Mouse (Mus musculus): ENCODE data around the gene Serhl. TPM values are rescaled to one million over a fixed set of nuclear protein-coding genes. Genes with fewer than 3 reads are reported as not detected.
"Not testable (repeated sequence)": the region's sequence is repeated elsewhere in the genome, so short reads cannot be mapped to it uniquely, and the experiment has no call there.

The Serhl gene
- polyA plus RNA-seq (2015; fragmentation: Nextera tagmentation; extraction: Ambion mirVana), result 30.8 and 32.4 TPM in 2 replicates

DNA sequence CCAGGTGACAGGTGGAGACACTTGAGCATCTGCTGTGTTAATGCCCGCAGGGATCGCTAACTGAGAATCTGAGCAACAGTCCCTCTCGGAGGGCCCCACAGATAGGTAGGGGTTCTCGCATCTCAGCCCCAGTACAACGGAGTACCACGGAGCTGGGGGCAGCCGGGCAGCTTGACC lies at the start of gene Serhl:
Gene Serhl (plus strand): TSS at position 78 of the 177 bp plus-strand sequence.
- Histone ChIP-seq H3K27me3 (peaks cover 46% of the 10 kb centered on the region), H3K36me3 (no peaks in the 10 kb centered on the region), H3K4me1 (replicated peaks) (peaks cover 23% of the 10 kb centered on the region), H3K9ac (0 out of 2 replicates have a peak within 1 kb of the TSS, but pooled peaks have one; percentile 49), H3K4me3 (no peak within 1 kb of the TSS; the same call in 1 of the 2 replicates), H3K9me3 (no peaks in the 10 kb centered on the region), H3K4me2 (peak within 1 kb of the TSS; percentile 39), H3K27ac (peak within 1 kb of the TSS; percentile 2; the same call in 1 of the 2 replicates)
- no peak for ATAC-seq (ENCODE audit: low FRiP score)
- WGBS, result 15% methylated on average over 7 of the region's 7 CpGs

DNA sequence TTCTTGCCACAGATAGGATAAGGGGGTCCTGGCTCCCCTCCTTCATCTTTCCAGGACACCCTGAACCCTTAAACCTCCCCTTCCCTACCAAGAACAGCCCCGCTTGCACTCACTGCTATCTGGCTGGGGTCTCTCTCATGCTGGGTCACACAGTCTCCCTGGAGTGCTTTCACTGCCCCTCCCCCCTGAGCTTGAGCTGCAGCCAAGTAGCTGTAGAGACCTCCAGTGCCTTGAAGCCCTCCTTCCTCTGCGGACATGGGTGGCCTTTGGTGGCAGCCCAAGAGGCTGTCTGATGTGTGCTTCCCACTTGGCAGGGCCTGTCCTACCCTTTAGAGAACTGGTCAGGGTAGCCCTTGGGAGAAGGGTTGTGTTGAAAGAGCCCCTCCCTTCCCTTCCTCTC lies 49.1 kb upstream of the Serhl start:
- H3K4me2 ChIP-seq, result no peak overlapping the region
- H3K36me3 ChIP-seq, result no peaks in the 10 kb centered on the region
- peaks cover 58% of the 10 kb centered on the region for H3K4me1 ChIP-seq (replicated peaks)
- no peak overlapping the region for H3K9ac ChIP-seq
- 33% methylated on average over 2 of the region's 2 CpGs for WGBS
- no peak overlapping the region for H3K27ac ChIP-seq
- no peak overlapping the region for H3K4me3 ChIP-seq
- peaks cover 28% of the 10 kb centered on the region for H3K27me3 ChIP-seq
- no peak for ATAC-seq (ENCODE audit: low FRiP score)
- H3K9me3 ChIP-seq, result no peaks in the 10 kb centered on the region

DNA sequence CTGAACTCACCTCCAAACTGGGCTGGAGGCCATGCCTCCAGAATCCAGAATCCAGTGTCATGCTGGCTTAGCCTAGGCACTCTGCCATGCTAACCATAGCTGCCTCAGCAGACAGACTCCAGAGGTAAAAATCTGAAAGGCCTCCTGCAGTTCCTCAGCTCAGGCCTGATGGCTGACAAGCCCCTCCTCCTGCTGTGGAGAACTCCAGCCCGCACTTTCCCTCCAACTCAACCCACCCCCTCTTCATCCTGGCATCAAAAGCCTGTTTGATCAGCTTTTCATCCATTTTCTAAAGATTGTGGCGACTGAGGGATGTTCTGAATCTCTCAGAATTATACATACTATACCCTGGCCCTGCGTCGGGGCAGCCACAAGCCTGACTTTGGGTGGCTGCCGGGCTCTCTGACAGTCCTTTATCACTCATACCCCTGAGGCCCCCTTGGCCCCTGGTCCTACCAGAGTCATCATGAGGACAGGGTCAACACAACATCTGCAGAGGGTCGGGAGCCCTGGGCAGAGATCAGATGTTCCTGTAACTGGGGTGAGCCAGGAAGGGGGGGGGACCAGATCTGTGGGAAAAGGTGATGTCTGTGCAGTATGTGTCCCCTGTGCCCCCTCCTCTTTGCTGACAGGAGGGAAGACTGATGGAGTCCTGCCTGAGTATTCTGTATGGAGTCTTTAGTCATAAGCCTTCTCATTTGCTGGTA lies 46.5 kb upstream of the Serhl start:
- Histone ChIP-seq H3K9ac (peak overlapping the region; percentile 60), H3K4me3 (no peak overlapping the region)
- ATAC-seq (ENCODE audit: low FRiP score), result 0 out of 2 replicates have a peak, but pooled peaks have one; percentile 33

DNA sequence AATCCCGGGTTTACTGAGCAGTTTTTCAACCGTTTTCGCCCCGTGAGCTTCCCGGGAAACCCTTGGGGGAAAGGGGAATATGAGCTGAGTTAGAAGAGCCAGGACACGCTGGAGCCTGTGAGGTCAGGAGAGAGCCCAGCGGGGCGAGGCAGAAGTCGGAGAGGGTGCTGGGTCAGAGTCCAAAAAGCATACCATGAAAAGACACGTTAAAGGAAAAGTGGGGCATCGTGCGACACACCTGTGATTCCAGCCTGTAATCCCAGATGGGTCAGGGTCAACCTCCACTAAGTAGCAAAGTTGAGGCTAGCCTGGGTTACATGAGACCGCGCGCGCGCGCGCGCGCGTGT lies 46.0 kb upstream of the Serhl start:
- Histone ChIP-seq H3K4me3 (no peak overlapping the region), H3K27ac (peak overlapping the region; percentile 50), H3K27me3 (peaks cover 18% of the 10 kb centered on the region), H3K9ac (peak overlapping the region; percentile 60), H3K36me3 (no peaks in the 10 kb centered on the region), H3K9me3 (no peaks in the 10 kb centered on the region), H3K4me2 (peak overlapping the region; percentile 41; the same call in 1 of the 2 replicates), H3K4me1 (replicated peaks) (peaks cover 35% of the 10 kb centered on the region)
- 70% methylated on average over 22 of the region's 22 CpGs for WGBS
- ATAC-seq (ENCODE audit: low FRiP score), result no peak

More for the DNA sequence above, 46.5 kb upstream of the Serhl start:
- peak overlapping the region; percentile 50 for H3K27ac ChIP-seq
- 8% methylated on average over 6 of the region's 6 CpGs for WGBS
- H3K9me3 ChIP-seq, result no peaks in the 10 kb centered on the region
- no peaks in the 10 kb centered on the region for H3K36me3 ChIP-seq
- H3K4me2 ChIP-seq, result peak overlapping the region; percentile 41
- peaks cover 18% of the 10 kb centered on the region for H3K27me3 ChIP-seq
- H3K4me1 ChIP-seq (replicated peaks), result peaks cover 39% of the 10 kb centered on the region

DNA sequence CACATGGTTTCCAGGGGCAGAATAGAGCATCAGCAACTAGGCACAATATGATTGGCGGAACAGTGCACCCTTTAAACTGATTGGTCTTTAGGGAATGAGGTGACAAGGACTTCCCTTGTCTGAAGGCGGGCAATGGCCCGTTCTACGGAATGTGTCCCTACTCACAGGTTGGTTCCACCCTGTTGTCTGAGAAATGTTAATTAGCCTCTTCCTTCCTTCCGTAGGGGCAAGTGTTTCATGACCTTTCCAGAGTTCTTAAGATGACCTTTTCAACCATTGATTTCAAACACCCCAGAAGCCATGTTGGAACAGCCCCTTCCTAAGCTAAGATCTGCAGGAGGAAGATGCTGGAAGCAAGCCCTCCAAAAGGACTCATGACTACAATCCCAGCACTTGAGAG lies 43.7 kb upstream of the Serhl start:
- peaks cover 23% of the 10 kb centered on the region for H3K4me1 ChIP-seq (replicated peaks)
- not testable (repeated sequence) for H3K9me3 ChIP-seq; H3K36me3 ChIP-seq; H3K4me3 ChIP-seq; ATAC-seq (ENCODE audit: low FRiP score); H3K27ac ChIP-seq; H3K4me2 ChIP-seq; H3K9ac ChIP-seq
- peaks cover 15% of the 10 kb centered on the region for H3K27me3 ChIP-seq
- 90% methylated on average over 5 of the region's 5 CpGs for WGBS

DNA sequence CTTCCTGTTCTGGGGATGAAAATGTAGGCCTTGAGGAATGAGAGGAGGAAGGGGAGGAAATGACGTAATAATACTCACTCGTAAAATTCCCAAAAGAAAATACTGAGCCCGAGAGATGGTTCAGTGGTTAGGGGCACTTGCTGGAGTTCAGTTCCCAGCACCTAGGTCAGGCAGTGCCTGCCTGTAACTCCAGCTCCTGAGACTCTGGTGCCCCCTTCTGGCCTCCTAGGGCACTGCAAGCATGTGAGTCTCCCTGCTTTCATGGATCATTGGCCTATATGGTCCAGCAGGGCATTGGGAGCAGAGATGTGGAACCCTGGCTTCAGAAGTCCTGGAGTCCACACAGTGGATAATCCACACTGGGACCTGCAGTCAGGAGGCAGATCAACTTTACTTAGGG lies 43.0 kb upstream of the Serhl start:
- H3K36me3 ChIP-seq, result no peaks in the 10 kb centered on the region
- 98% methylated on average over 3 of the region's 3 CpGs for WGBS

DNA sequence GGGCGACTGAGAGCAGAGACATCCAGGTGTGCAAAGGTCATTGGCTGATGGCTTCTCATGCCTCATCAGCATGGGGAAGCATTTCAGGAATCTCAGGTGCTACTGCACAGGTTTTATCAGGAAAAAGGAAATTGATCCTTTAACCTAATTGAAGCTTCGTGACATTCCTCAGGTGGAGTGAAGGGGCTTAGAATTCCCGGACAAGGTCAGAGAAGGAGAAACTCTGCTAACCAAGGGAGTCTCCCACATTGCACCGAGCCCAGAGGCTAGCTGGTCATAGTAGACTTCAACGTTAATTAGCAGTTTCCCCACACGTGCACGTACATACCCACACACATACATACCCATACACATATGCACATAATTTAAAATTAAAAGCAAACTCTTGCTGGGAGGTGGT lies 42.6 kb upstream of the Serhl start:
- Histone ChIP-seq H3K4me2 (no peak overlapping the region), H3K27ac (no peak overlapping the region), H3K27me3 (peaks cover 16% of the 10 kb centered on the region; the same call in 1 of the 2 replicates), H3K4me3 (no peak overlapping the region), H3K9me3 (no peaks in the 10 kb centered on the region), H3K9ac (no peak overlapping the region), H3K36me3 (no peaks in the 10 kb centered on the region), H3K4me1 (replicated peaks) (peaks cover 23% of the 10 kb centered on the region)
- WGBS, result 93% methylated on average over 7 of the region's 7 CpGs
- no peak for ATAC-seq (ENCODE audit: low FRiP score)

More for the DNA sequence above, 43.0 kb upstream of the Serhl start:
- Histone ChIP-seq H3K9me3 (no peaks in the 10 kb centered on the region), H3K4me2 (no peak overlapping the region), H3K9ac (no peak overlapping the region), H3K4me1 (replicated peaks) (peaks cover 21% of the 10 kb centered on the region), H3K27ac (no peak overlapping the region), H3K4me3 (no peak overlapping the region), H3K27me3 (peaks cover 16% of the 10 kb centered on the region)
- no peak for ATAC-seq (ENCODE audit: low FRiP score)

GRCm38 (mm10) chr15:83052341-83053104 lies 36.8 kb upstream of the Serhl start:
- no peak for ATAC-seq (ENCODE audit: low FRiP score)
- peaks cover 42% of the 10 kb centered on the region for H3K4me1 ChIP-seq (replicated peaks)
- 66% methylated on average over 6 of the region's 6 CpGs for WGBS
- H3K4me2 ChIP-seq, result no peak overlapping the region
- no peak overlapping the region for H3K9ac ChIP-seq
- H3K36me3 ChIP-seq, result no peaks in the 10 kb centered on the region
- peaks cover 12% of the 10 kb centered on the region; the same call in 1 of the 2 replicates for H3K27me3 ChIP-seq
- H3K9me3 ChIP-seq, result no peaks in the 10 kb centered on the region
- H3K27ac ChIP-seq, result no peak overlapping the region
- H3K4me3 ChIP-seq, result no peak overlapping the region

- Histone ChIP-seq H3K9ac (no peak overlapping the region), H3K27ac (no peak overlapping the region)
Measured at GRCm38 (mm10) chr15:83053261-83053660, 36.0 kb upstream of the Serhl start.

DNA sequence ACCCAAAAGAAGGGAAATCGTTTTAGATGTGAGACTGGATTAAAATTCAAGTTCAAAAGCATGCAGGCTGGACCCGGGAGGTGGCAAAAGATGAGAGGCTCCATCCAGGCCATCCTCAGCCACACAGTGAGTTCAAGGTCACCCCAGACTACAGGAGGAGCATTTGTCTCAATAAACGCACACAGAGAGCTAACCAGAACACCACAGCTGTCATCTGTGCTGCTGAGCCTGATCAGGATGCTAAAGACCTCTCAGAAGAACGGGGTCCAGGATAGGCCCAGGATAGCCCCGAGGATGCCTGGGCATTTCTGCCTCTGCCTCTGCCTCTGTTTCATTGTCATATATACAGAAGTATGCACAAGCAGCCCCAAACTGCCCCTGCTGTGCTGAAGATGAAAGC lies 33.7 kb upstream of the Serhl start:
- ATAC-seq (ENCODE audit: low FRiP score), result no peak
- Histone ChIP-seq H3K9ac (no peak overlapping the region), H3K4me1 (replicated peaks) (peaks cover 62% of the 10 kb centered on the region), H3K36me3 (no peaks in the 10 kb centered on the region), H3K27ac (peak overlapping the region; percentile 97), H3K27me3 (peaks cover 9% of the 10 kb centered on the region; the same call in 1 of the 2 replicates), H3K4me3 (no peak overlapping the region), H3K9me3 (no peaks in the 10 kb centered on the region), H3K4me2 (0 out of 2 replicates have a peak overlapping the region, but pooled peaks have one; percentile 19)
- 34% methylated on average over 5 of the region's 5 CpGs for WGBS

More at GRCm38 (mm10) chr15:83053261-83053660, 36.0 kb upstream of the Serhl start:
- no peaks in the 10 kb centered on the region for H3K9me3 ChIP-seq
- no peak for ATAC-seq (ENCODE audit: low FRiP score)
- no peak overlapping the region for H3K4me2 ChIP-seq
- WGBS, result 30% methylated on average over 11 of the region's 11 CpGs
- no peak overlapping the region for H3K4me3 ChIP-seq
- peaks cover 12% of the 10 kb centered on the region; the same call in 1 of the 2 replicates for H3K27me3 ChIP-seq
- H3K4me1 ChIP-seq (replicated peaks), result peaks cover 47% of the 10 kb centered on the region
- no peaks in the 10 kb centered on the region for H3K36me3 ChIP-seq

- no peaks in the 10 kb centered on the region for H3K9me3 ChIP-seq
- H3K27ac ChIP-seq, result peak overlapping the region; percentile 97
- H3K36me3 ChIP-seq, result no peaks in the 10 kb centered on the region
- H3K4me1 ChIP-seq (replicated peaks), result peaks cover 65% of the 10 kb centered on the region
- WGBS, result under 1% methylated on average over 29 of the region's 29 CpGs
- peak; percentile 76 for ATAC-seq (ENCODE audit: low FRiP score)
- H3K9ac ChIP-seq, result peak overlapping the region; percentile 70
- peak overlapping the region; percentile 55 for H3K4me2 ChIP-seq
- peak overlapping the region; percentile 37 for H3K4me3 ChIP-seq
- peaks cover 5% of the 10 kb centered on the region for H3K27me3 ChIP-seq
Measured at GRCm38 (mm10) chr15:83056378-83057083, 32.8 kb upstream of the Serhl start.

DNA sequence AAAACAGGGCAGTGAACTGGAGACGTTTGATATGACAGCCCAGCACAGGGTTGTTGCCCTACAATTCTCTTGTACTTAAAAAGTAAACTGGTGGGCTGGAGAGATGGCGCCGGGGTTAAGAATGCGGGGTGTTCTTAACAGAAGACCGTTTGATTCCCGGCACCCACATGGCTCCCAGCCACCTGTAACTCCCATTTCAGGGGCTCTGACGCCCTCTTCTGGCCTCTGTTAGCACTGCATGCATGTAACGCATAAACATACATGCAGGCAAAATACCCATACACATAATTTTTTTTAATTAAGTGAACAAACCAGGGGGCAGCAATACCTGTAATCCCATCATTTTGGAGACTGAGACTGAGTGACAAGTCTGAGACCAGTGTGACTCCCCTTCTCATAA lies 31.8 kb upstream of the Serhl start:
- H3K27me3 ChIP-seq, result peaks cover 3% of the 10 kb centered on the region; the same call in 1 of the 2 replicates
- peak overlapping the region; percentile 97 for H3K27ac ChIP-seq
- H3K4me1 ChIP-seq (replicated peaks), result peaks cover 59% of the 10 kb centered on the region
- 70% methylated on average over 8 of the region's 8 CpGs for WGBS
- no peak overlapping the region for H3K9ac ChIP-seq
- H3K4me3 ChIP-seq, result no peak overlapping the region
- H3K9me3 ChIP-seq, result no peaks in the 10 kb centered on the region
- no peaks in the 10 kb centered on the region for H3K36me3 ChIP-seq
- ATAC-seq (ENCODE audit: low FRiP score), result no peak
- no peak overlapping the region for H3K4me2 ChIP-seq

Data from hindbrain, embryonic 13.5 days (tissue).